In the genomic region with DNA sequence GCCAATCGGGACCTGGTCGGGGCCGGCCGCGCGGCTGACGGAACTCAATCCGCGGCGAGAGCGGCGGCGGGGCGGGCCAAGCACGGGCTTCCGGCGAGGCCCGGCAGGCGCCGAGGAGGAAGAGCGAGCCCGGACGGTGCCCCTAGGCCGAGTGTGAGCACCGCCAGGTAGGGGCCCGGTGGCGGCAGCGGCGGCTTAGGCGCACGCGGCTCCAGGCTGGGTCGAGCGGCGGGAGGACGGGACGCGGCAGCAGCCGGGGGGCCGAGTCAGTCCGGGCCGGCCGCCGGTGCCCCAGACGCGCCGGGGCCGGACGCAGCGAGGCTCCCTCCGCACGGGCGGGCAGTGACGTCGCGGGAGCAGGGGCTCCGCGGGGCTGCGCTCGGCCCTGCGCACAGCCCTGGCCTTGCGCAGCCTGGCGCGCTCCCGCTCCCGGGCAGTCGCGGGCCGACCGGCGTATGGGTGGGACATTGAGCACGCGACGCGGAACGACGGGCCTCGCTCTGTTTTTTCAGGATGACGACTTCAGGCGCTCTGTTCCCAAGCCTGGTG, we compare ENCODE assay signal across 8 mouse cellular contexts. TPM values are rescaled to one million over a fixed set of nuclear protein-coding genes. Genes with fewer than 3 reads are reported as not detected.
A peak's percentile ranks its signal among the peaks of the same experiment; 100 is the strongest.
DNase-seq lines count a peak whose midpoint lies in the region; ATAC-seq and TF ChIP-seq lines count a peak whose summit lies in the region.

No protein-coding gene starts in this region.

- H3K36me3 ChIP-seq in testis, adult 2 months (ENCODE audit: control insufficient read depth, insufficient read depth, low read length), result no peaks in the 10 kb centered on the region; the same call in 1 of the 2 replicates
- peaks cover 36% of the 10 kb centered on the region for H3K36me3 ChIP-seq in hindbrain, embryonic 14.5 days (replicated peaks; ENCODE audit: control insufficient read depth, insufficient read depth)
- peaks cover 40% of the 10 kb centered on the region for H3K36me3 ChIP-seq in midbrain, embryonic 10.5 days

- peak overlapping the region; percentile 89 for H3K4me3 ChIP-seq in gastrocnemius, adult 2 months
- H3K4me3 ChIP-seq in testis, adult 2 months (ENCODE audit: control insufficient read depth, low read depth, low read length), result peak overlapping the region; percentile 93
- H3K4me3 ChIP-seq in hindbrain, embryonic 14.5 days (replicated peaks; ENCODE audit: low read length), result peak overlapping the region; percentile 99
- H3K4me3 ChIP-seq in midbrain, embryonic 10.5 days, result peak overlapping the region; percentile 95

- peaks cover 13% of the 10 kb centered on the region for H3K4me1 ChIP-seq in testis, adult 2 months (ENCODE audit: control insufficient read depth, insufficient read depth, low read length)
- H3K4me1 ChIP-seq in hindbrain, embryonic 14.5 days (replicated peaks; ENCODE audit: control insufficient read depth, insufficient read depth, low read length), result peaks cover 12% of the 10 kb centered on the region
- H3K4me1 ChIP-seq in midbrain, embryonic 10.5 days, result peaks cover 27% of the 10 kb centered on the region

- TF ChIP-seq CTCF in gastrocnemius, adult 2 months (IDR thresholded peaks at IDR 0.05), result no peak
- TF ChIP-seq CTCF in testis, adult 2 months (IDR thresholded peaks at IDR 0.05; ENCODE audit: control insufficient read depth, insufficient read depth, insufficient replicate concordance, low read depth, low read length), result no peak

- peak overlapping the region; percentile 95 for H3K4me2 ChIP-seq in hindbrain, embryonic 14.5 days (replicated peaks)

- no peak for DNase-seq in gastrocnemius, adult 2 months
- no peak for DNase-seq in gastrocnemius, postnatal 10 days
- no peak for DNase-seq in testis, postnatal 10 days (ENCODE audit: low spot score)
- DNase-seq in hindbrain, embryonic 14.5 days (ENCODE audit: low spot score), result peak; percentile 42
- no peak for DNase-seq in midbrain, embryonic 10.5 days (ENCODE audit: low spot score)
- no peak for DNase-seq in spleen, postnatal 36 days (ENCODE audit: low spot score in 2 of 2)
- DNase-seq in thymus, postnatal 25 days, result no peak

- under 1% methylated on average over 67 of the region's 80 CpGs for WGBS in hindbrain, embryonic 14.5 days
- WGBS in midbrain, embryonic 10.5 days, result under 1% methylated on average over 80 of the region's 80 CpGs

- H3K27me3 ChIP-seq in testis, adult 2 months (ENCODE audit: control insufficient read depth, insufficient read depth, low read length), result no peaks in the 10 kb centered on the region
- no peaks in the 10 kb centered on the region for H3K27me3 ChIP-seq in hindbrain, embryonic 14.5 days (ENCODE audit: control insufficient read depth, insufficient read depth, low read length)
- no peaks in the 10 kb centered on the region for H3K27me3 ChIP-seq in midbrain, embryonic 10.5 days (ENCODE audit: low read depth, poor library complexity, severe bottlenecking)

- peak; percentile 64 for ATAC-seq in hindbrain, embryonic 14.5 days (ENCODE audit: low FRiP score)

- H3K9ac ChIP-seq in hindbrain, embryonic 14.5 days, result peak overlapping the region; percentile 97

- intact Hi-C loops in gastrocnemius, adult 2 months (cut with DNase I), result loop anchor here (1.0 kb wide), 1 partner anchor 80 kb away; no protein-coding TSS in a partner anchor

- H3K9me3 ChIP-seq in hindbrain, embryonic 14.5 days (ENCODE audit: control insufficient read depth, low read length), result no peaks in the 10 kb centered on the region
- H3K9me3 ChIP-seq in midbrain, embryonic 10.5 days (replicated peaks), result no peaks in the 10 kb centered on the region

- H3K27ac ChIP-seq in gastrocnemius, adult 2 months, result peak overlapping the region; percentile 98
- H3K27ac ChIP-seq in testis, adult 2 months (ENCODE audit: control insufficient read depth, insufficient read depth, low read depth, low read length), result peak overlapping the region; percentile 88
- H3K27ac ChIP-seq in hindbrain, embryonic 14.5 days, result peak overlapping the region; percentile 94
- peak overlapping the region; percentile 95 for H3K27ac ChIP-seq in midbrain, embryonic 10.5 days (replicated peaks)

- TF ChIP-seq POLR2A in testis, adult 2 months (IDR thresholded peaks at IDR 0.05; ENCODE audit: control insufficient read depth, low read depth, low read length), result peak; percentile 50

RNA-seq across cellular contexts. Expression of a gene that starts 0.3 kb away (rescaled TPM):
- 100 to 1,000 TPM in 1 of 2 experiments, 10 to 100 TPM in 1; 99.5 to 121 TPM for total RNA-seq in gastrocnemius, adult 2 months (2021)
- 100 to 1,000 TPM in 1 of 2 experiments, 10 to 100 TPM in 1; 97.8 to 108 TPM for total RNA-seq in gastrocnemius, postnatal 10 days (2021)
- 107 and 114 TPM in 2 replicates for polyA plus RNA-seq in testis, adult 2 months (2012; rRNA removed)
- polyA plus RNA-seq in hindbrain, embryonic 14.5 days (2014; fragmentation: Nextera tagmentation; extraction: Ambion mirVana), result 148 and 149 TPM in 2 replicates
- polyA plus RNA-seq in midbrain, embryonic 10.5 days (2016; fragmentation: Nextera tagmentation; extraction: Ambion mirVana), result 270 and 277 TPM in 2 replicates

RNA-seq across cellular contexts. Expression of a gene that starts 52.5 kb away (rescaled TPM):
- 10 to 100 TPM; 16.3 to 18.6 TPM for total RNA-seq in gastrocnemius, adult 2 months (2021)
- 10 to 100 TPM; 18.1 to 21.5 TPM for total RNA-seq in gastrocnemius, postnatal 10 days (2021)
- 16.0 and 18.5 TPM in 2 replicates for polyA plus RNA-seq in testis, adult 2 months (2012; rRNA removed)
- 73.1 and 79.2 TPM in 2 replicates for polyA plus RNA-seq in hindbrain, embryonic 14.5 days (2014; fragmentation: Nextera tagmentation; extraction: Ambion mirVana)
- 30.5 and 43.3 TPM in 2 replicates for polyA plus RNA-seq in midbrain, embryonic 10.5 days (2016; fragmentation: Nextera tagmentation; extraction: Ambion mirVana)

RNA-seq across cellular contexts. Expression of a gene that starts 54.1 kb away (rescaled TPM):
- total RNA-seq in gastrocnemius, adult 2 months (2021), result 10 to 100 TPM; 10.5 to 14.8 TPM
- total RNA-seq in gastrocnemius, postnatal 10 days (2021), result 10 to 100 TPM; 22.5 to 25.9 TPM
- polyA plus RNA-seq in testis, adult 2 months (2012; rRNA removed), result 7.5 and 8.3 TPM in 2 replicates
- 2.6 and 2.9 TPM in 2 replicates for polyA plus RNA-seq in hindbrain, embryonic 14.5 days (2014; fragmentation: Nextera tagmentation; extraction: Ambion mirVana)
- polyA plus RNA-seq in midbrain, embryonic 10.5 days (2016; fragmentation: Nextera tagmentation; extraction: Ambion mirVana), result 5.3 and 6.4 TPM in 2 replicates
